Mouse (Mus musculus): ENCODE measurements around the gene Pdcd5. TPM values are rescaled to one million over a fixed set of nuclear protein-coding genes. Genes with fewer than 3 reads are reported as not detected.

Pdcd5 gene
- total RNA-seq, 1 experiment from 2014 or later: 84.8 TPM

- DNase-seq: peak; percentile 47
Measured at GRCm38 (mm10) chr7:35646317-35647081, 822 bp downstream of the Pdcd5 start.

DNA sequence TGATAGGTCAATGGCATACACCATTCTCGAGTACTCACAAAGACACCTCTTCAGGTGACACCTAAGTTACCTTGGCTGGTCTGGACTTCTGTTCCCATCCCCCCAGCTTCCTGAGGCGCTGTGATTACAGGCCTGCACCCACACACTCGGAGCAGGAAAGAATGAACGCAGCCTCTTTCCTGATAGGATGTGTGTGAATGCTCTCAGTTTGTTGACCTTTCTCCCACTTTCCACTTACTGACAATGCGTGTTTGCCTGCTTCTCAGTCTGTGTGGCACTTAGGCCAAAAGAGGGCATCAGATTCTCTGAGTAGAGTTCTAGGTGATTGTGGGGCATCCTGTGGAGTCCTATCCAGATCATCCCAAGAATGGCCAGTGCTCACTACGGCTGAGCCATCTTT lies 7.2 kb downstream of the Pdcd5 start:
- DNase-seq: no peak

DNA sequence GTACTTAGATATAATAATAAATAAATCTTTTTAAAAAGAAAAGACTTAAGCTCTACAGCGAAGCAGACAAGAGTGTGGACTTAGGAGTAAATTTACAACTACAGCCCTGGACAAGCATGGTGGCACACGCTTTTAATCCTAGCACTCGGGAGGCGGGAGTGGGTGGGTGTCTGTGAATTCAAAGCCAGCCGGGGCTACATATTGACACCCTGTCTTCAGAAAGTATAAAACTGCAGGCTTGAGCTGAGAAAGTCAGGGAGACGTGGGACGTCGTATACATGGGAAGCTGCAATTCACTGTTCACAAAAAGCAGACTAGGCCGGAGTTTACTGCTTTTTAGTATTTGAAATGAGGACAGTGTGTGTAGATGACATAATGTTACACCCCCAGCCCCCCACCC lies 10.4 kb downstream of the Pdcd5 start:
- DNase-seq: no peak

DNA sequence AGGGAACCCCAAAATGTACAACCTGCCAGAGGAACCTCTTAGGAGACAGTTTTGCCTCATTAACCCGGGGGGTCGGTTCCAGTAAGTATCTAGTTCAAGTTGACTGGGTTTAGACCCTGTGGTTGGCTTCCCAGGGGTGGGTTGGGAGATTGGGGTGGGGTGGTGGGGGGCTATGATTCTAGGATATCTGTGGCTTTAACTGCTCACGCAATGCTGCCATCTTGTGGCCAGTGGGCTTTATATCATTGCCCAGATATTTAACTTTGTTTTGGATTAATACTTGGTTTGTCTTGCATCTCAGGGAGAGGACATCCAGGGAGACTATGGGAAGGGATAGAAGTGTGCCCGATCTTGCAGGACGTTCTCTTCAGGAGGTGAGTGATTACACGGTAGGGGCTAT lies 11.1 kb downstream of the Pdcd5 start:
- DNase-seq: peak; percentile 38

DNA sequence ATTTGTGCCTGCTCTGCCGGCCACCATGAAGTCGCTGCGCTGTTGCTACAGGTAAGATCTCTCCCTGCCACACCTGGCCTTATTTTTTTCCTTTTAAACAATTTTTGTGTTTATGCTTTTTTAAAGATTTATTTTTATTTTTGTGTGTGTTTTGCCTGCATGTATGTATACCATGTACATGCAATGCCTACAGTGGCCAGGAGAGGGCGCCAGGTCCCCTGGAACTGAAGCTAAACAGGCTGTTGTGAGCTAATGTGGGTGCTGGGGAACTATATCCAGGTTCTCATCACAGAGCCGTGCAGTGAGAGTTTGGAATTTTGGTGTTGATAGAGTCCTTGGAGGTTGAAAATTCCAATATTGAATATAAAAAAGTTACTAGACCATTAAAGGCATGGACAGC lies 18.8 kb downstream of the Pdcd5 start:
- DNase-seq: peak; percentile 53

DNA sequence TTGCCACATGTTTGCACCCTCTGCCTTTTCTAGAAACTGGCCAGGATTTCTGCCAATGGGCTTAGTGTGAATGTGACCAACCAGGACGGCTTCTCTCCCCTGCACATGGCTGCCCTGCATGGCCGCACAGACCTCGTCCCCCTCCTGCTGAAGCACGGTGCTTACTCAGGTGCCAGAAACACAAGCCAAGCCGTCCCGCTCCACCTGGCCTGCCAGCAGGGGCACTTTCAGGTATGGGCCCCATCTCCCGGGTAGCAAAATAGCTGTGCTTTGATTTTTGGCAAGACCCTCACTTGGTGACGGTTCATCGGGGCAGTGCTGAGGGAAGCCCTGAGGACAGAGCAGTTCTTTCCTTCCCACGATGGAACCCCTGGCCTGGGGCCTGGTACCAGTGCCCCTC lies 19.9 kb downstream of the Pdcd5 start:
- no peak for DNase-seq

DNA sequence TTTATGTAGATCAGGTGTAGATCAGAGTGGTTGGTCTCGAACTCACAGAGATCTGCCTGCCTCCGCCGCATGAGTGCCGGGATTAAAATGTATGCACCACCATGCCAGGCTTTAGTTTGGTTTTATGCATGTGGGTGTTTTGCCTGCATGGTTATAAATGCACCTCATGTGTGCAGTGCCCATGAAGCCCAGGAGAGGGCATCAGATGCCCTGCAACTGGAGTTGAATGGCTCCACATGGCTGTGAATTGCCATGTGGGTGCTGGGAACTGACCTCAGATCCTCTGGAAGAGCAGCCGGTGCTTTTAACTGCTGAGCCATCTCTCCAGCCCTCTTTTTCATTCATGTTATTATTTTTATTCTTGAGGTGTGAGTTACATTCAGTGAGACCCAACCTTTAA lies 21.3 kb downstream of the Pdcd5 start:
- DNase-seq: no peak

- DNase-seq: peak; percentile 24
Measured at GRCm38 (mm10) chr7:35622626-35623025, 24.7 kb downstream of the Pdcd5 start.

- no peak for DNase-seq
Measured at GRCm38 (mm10) chr7:35617513-35617912, 29.8 kb downstream of the Pdcd5 start.

DNA sequence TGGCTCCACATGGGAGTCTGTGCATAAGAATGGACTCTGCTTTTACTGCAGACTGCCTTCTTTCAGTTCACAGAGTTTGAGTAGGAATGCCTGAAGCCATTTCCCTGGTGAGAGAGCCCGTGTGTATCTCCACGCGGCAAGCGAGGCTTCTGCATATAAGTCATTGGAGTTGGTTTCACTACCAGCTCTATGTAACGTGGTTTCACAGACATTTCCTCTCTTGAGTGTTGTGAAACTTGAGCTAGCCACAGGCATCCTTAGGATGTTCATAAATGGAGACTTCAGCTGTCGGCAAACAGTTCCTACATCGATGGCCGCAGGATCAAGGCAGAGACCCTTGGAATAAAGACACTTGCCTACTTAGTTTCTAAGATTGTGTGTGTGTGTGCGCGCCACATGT lies 38.1 kb downstream of the Pdcd5 start:
- no peak for DNase-seq

DNA sequence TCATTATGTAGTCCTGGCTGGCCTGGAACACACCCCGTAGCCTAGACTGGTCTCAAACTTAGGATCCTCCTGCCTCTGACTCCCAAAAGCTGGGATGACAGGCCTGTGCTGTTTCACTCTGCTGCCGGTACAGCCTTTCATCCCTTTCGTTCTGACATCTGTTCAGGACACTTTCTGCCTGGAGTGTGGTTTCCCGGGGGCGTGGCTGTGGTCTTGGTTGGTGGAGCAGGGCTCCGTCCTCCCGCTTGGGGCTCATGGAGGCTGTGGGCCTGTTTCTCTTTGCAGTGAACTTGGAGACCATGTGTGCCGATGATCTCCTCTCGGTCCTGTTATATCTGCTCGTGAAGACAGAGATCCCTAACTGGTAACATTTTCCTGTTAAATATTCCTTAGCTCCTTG lies 40.5 kb downstream of the Pdcd5 start:
- DNase-seq: no peak

DNA sequence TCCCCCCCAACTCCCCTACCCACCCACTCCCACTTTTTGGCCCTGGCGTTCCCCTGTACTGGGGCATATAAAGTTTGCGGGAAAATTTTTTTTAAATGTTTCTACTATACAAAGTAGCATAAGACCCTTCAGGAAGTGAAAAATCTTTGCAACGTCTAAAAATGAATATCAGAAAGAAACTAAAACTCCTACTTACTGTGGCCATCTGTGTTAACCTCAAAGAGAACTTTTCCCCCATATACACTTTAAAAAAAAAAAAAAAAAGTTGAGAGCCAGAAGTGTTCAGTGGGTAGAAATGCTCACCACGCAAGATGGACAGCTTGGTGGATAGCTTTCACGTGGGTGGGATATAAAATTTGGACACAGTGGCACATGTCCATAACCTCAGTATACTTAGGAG lies 44.6 kb downstream of the Pdcd5 start:
- DNase-seq: no peak

DNA sequence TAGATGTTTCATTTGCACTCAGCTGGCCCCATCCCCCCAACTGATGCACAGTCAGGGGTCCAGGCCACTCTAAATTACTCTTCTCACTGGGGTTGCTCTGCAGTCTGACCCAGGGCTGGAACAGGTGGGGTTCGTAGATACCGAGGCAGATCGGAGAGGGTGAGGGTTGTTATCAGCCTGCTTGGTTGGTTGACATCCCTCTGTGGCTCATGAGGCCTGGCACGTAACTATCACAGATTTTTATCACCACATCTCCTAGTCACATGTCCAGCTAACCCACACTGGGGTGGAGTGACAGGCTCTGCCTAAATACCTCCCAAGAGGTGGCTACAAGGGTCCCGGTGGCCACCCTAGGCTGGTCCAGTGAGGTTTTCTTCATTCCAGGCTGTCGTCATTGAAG lies 46.2 kb downstream of the Pdcd5 start:
- DNase-seq: no peak

DNA sequence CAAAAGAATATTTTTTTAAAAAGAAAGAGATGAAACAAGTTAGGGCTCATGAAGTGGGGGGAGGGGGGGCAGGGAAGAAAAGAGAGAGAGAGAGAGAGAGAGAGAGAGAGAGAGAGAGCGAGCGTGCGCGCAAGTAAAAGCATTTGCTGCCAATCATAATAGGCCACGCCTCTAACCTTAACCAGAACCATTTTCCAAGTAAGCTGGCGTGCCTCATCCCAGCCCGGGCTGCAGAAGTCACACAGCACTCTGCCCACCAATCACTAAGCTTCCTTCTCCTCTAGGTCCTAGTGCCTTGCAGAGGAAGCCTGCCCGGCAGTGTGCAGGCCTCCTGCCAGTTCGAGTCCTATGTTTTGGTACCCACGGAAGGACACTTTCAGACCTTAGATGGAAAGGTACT lies 47.3 kb downstream of the Pdcd5 start:
- DNase-seq: no peak

GRCm38 (mm10) chr7:35599492-35599891 lies 47.8 kb downstream of the Pdcd5 start:
- no peak for DNase-seq

- no peak for DNase-seq
Measured at GRCm38 (mm10) chr7:35594311-35594710, 53.0 kb downstream of the Pdcd5 start.

Other genes with a start within 250 kb of the Pdcd5 start
- gene Slc7a9, start 198.7 kb downstream of the Pdcd5 start, total RNA-seq (2021): not detected in 2 replicates
- gene Tdrd12, start 109.8 kb downstream of the Pdcd5 start, total RNA-seq (2021): not detected in 2 replicates
- 56.6 and 59.6 TPM in 2 replicates for gene Nudt19, start 91.2 kb downstream of the Pdcd5 start, total RNA-seq (2021)
- 0.37 and 0.56 TPM in 2 replicates for gene Rgs9bp, start 61.9 kb downstream of the Pdcd5 start, total RNA-seq (2021)
- 30.7 and 33.6 TPM in 2 replicates for gene Ankrd27, start 61.3 kb downstream of the Pdcd5 start, total RNA-seq (2021)
- 30.2 and 35.9 TPM in 2 replicates for gene Dpy19l3, start 106.9 kb upstream of the Pdcd5 start, total RNA-seq (2021)
- gene Zfp507, start 155.5 kb upstream of the Pdcd5 start, total RNA-seq (2021): 27.4 and 29.3 TPM in 2 replicates